Mouse (Mus musculus): ENCODE measurements around the gene Oxct1.

Gene Oxct1

GRCm38 (mm10) chr15:4124648-4125047 lies 98.5 kb downstream of the Oxct1 start:
- DNase-seq: no peak

GRCm38 (mm10) chr15:4138524-4138923 lies 112.3 kb downstream of the Oxct1 start:
- no peak for DNase-seq

- DNase-seq: peak; percentile 33
These were observed 113.3 kb downstream of the Oxct1 start for GRCm38 (mm10) chr15:4139516-4139915.

GRCm38 (mm10) chr15:4145352-4145751 lies 119.2 kb downstream of the Oxct1 start:
- no peak for DNase-seq

- no peak for DNase-seq
These were observed 121.5 kb downstream of the Oxct1 start for GRCm38 (mm10) chr15:4147700-4148099.

- DNase-seq: no peak
These were observed 122.6 kb downstream of the Oxct1 start for GRCm38 (mm10) chr15:4148649-4149389.

GRCm38 (mm10) chr15:4154646-4155045 lies 128.5 kb downstream of the Oxct1 start:
- DNase-seq: no peak

- DNase-seq: no peak
These were observed 141.8 kb downstream of the Oxct1 start for GRCm38 (mm10) chr15:4167946-4168345.

GRCm38 (mm10) chr15:4171600-4171999 lies 145.4 kb downstream of the Oxct1 start:
- DNase-seq: no peak

- DNase-seq: no peak
These were observed 171.7 kb downstream of the Oxct1 start for GRCm38 (mm10) chr15:4197913-4198312.
